Mouse (Mus musculus) embryonic facial prominence, embryonic 15.5 days (tissue): ENCODE results near the gene Ttc39d. TPM values are rescaled to one million over a fixed set of nuclear protein-coding genes. Genes with fewer than 3 reads are reported as not detected.

Experiments used
- polyA plus RNA-seq: library from polyadenylated mRNA; unstranded; fragments of >200 nt; fragmentation: Nextera tagmentation; extraction: Ambion mirVana; gene quantifications from 2 replicates; pipeline ENCODE4 v1.2.1, GENCODE M21; 2015

The Ttc39d gene
- polyA plus RNA-seq, 1 experiment from 2014 or later = 0.52 TPM

Other genes starting within 250 kb of the Ttc39d start
- gene Hnrnpll, start 145.1 kb upstream of the Ttc39d start, polyA plus RNA-seq = 54.9 and 59.8 TPM in 2 replicates
- gene Galm, start 80.0 kb upstream of the Ttc39d start, polyA plus RNA-seq = 25.8 and 32.0 TPM in 2 replicates
- gene Srsf7, start 153 bp upstream of the Ttc39d start, polyA plus RNA-seq = 476 and 487 TPM in 2 replicates
- gene Gemin6, start 17.0 kb downstream of the Ttc39d start, polyA plus RNA-seq = 33.4 and 36.1 TPM in 2 replicates
- gene Morn2, start 82.7 kb downstream of the Ttc39d start, polyA plus RNA-seq = 28.2 and 35.1 TPM in 2 replicates
- gene Dhx57, start 83.0 kb downstream of the Ttc39d start, polyA plus RNA-seq = 18.6 and 18.8 TPM in 2 replicates
- gene Arhgef33, start 99.9 kb downstream of the Ttc39d start, polyA plus RNA-seq = 0.65 and 1.2 TPM in 2 replicates
- 1.2 and 2.8 TPM in 2 replicates for gene Gm10190, start 166.1 kb downstream of the Ttc39d start, polyA plus RNA-seq